Mouse (Mus musculus): ENCODE measurements around the gene Gnb4. TPM values are rescaled to one million over a fixed set of nuclear protein-coding genes. Genes with fewer than 3 reads are reported as not detected.

Gene Gnb4
- polyA plus RNA-seq, 1 experiment from 2014 or later: 31.5 TPM

GRCm38 (mm10) chr3:32644751-32645150 is 28.4 kb upstream of the Gnb4 start:
- Histone ChIP-seq H3K27ac (ENCODE audit: low read depth, low read length) (no peak overlapping the region), H3K9me3 (ENCODE audit: control insufficient read depth) (no peaks in the 10 kb centered on the region), H3K4me1 (replicated peaks; ENCODE audit: control insufficient read depth, insufficient read depth, low read length) (no peaks in the 10 kb centered on the region), H3K9ac (ENCODE audit: low read depth, low read length) (no peak overlapping the region), H3K36me3 (ENCODE audit: control insufficient read depth, insufficient read depth) (no peaks in the 10 kb centered on the region), H3K4me3 (ENCODE audit: low read depth, low read length) (no peak overlapping the region), H3K4me2 (replicated peaks; ENCODE audit: low read depth) (no peak overlapping the region), H3K27me3 (replicated peaks; ENCODE audit: control insufficient read depth, insufficient read depth, low read length) (no peaks in the 10 kb centered on the region)
- ATAC-seq: no peak
- 85% methylated on average over 2 of the region's 2 CpGs for WGBS
- TF ChIP-seq CTCF (IDR thresholded peaks at IDR 0.05; ENCODE audit: low read depth): no peak

GRCm38 (mm10) chr3:32642116-32642515 is 25.7 kb upstream of the Gnb4 start:
- no peak for TF ChIP-seq CTCF (IDR thresholded peaks at IDR 0.05; ENCODE audit: low read depth)
- WGBS: 80% methylated on average over 6 of the region's 6 CpGs
- no peak for ATAC-seq

GRCm38 (mm10) chr3:32638240-32638639 is 21.9 kb upstream of the Gnb4 start:
- Histone ChIP-seq H3K27ac (ENCODE audit: low read depth, low read length) (no peak overlapping the region), H3K9me3 (ENCODE audit: control insufficient read depth) (no peaks in the 10 kb centered on the region), H3K9ac (ENCODE audit: low read depth, low read length) (no peak overlapping the region), H3K27me3 (replicated peaks; ENCODE audit: control insufficient read depth, insufficient read depth, low read length) (no peaks in the 10 kb centered on the region), H3K4me1 (replicated peaks; ENCODE audit: control insufficient read depth, insufficient read depth, low read length) (no peaks in the 10 kb centered on the region; the same call in 1 of the 2 replicates), H3K4me3 (ENCODE audit: low read depth, low read length) (no peak overlapping the region), H3K36me3 (ENCODE audit: control insufficient read depth, insufficient read depth) (no peaks in the 10 kb centered on the region), H3K4me2 (replicated peaks; ENCODE audit: low read depth) (no peak overlapping the region)
- ATAC-seq: no peak
- 44% methylated on average over 8 of the region's 8 CpGs for WGBS
- TF ChIP-seq CTCF (IDR thresholded peaks at IDR 0.05; ENCODE audit: low read depth): no peak

More at GRCm38 (mm10) chr3:32642116-32642515, 25.7 kb upstream of the Gnb4 start:
- H3K27ac ChIP-seq (ENCODE audit: low read depth, low read length): no peak overlapping the region
- H3K4me1 ChIP-seq (replicated peaks; ENCODE audit: control insufficient read depth, insufficient read depth, low read length): no peaks in the 10 kb centered on the region; the same call in 1 of the 2 replicates
- H3K27me3 ChIP-seq (replicated peaks; ENCODE audit: control insufficient read depth, insufficient read depth, low read length): no peaks in the 10 kb centered on the region
- H3K4me3 ChIP-seq (ENCODE audit: low read depth, low read length): no peak overlapping the region
- no peaks in the 10 kb centered on the region for H3K36me3 ChIP-seq (ENCODE audit: control insufficient read depth, insufficient read depth)
- H3K9ac ChIP-seq (ENCODE audit: low read depth, low read length): no peak overlapping the region
- no peak overlapping the region for H3K4me2 ChIP-seq (replicated peaks; ENCODE audit: low read depth)
- H3K9me3 ChIP-seq (ENCODE audit: control insufficient read depth): no peaks in the 10 kb centered on the region

GRCm38 (mm10) chr3:32632760-32633264 is 16.4 kb upstream of the Gnb4 start:
- ATAC-seq: no peak
- H3K4me1 ChIP-seq (replicated peaks; ENCODE audit: control insufficient read depth, insufficient read depth, low read length): no peaks in the 10 kb centered on the region; the same call in 1 of the 2 replicates
- H3K27ac ChIP-seq (ENCODE audit: low read depth, low read length): no peak overlapping the region
- no peaks in the 10 kb centered on the region for H3K9me3 ChIP-seq (ENCODE audit: control insufficient read depth)
- TF ChIP-seq CTCF (IDR thresholded peaks at IDR 0.05; ENCODE audit: low read depth): no peak
- no peak overlapping the region for H3K4me2 ChIP-seq (replicated peaks; ENCODE audit: low read depth)
- H3K4me3 ChIP-seq (ENCODE audit: low read depth, low read length): no peak overlapping the region
- no peaks in the 10 kb centered on the region for H3K36me3 ChIP-seq (ENCODE audit: control insufficient read depth, insufficient read depth)
- no peaks in the 10 kb centered on the region for H3K27me3 ChIP-seq (replicated peaks; ENCODE audit: control insufficient read depth, insufficient read depth, low read length)
- 52% methylated on average over 5 of the region's 5 CpGs for WGBS
- H3K9ac ChIP-seq (ENCODE audit: low read depth, low read length): no peak overlapping the region

- H3K9ac ChIP-seq (ENCODE audit: low read depth, low read length): no peak overlapping the region
- H3K36me3 ChIP-seq (ENCODE audit: control insufficient read depth, insufficient read depth): no peaks in the 10 kb centered on the region
- H3K4me3 ChIP-seq (ENCODE audit: low read depth, low read length): no peak overlapping the region
- no peak overlapping the region for H3K27ac ChIP-seq (ENCODE audit: low read depth, low read length)
- no peak overlapping the region for H3K4me2 ChIP-seq (replicated peaks; ENCODE audit: low read depth)
- 64% methylated on average over 4 of the region's 4 CpGs for WGBS
- no peak for ATAC-seq
- no peak for TF ChIP-seq CTCF (IDR thresholded peaks at IDR 0.05; ENCODE audit: low read depth)
- no peaks in the 10 kb centered on the region for H3K9me3 ChIP-seq (ENCODE audit: control insufficient read depth)
- H3K27me3 ChIP-seq (replicated peaks; ENCODE audit: control insufficient read depth, insufficient read depth, low read length): no peaks in the 10 kb centered on the region
- H3K4me1 ChIP-seq (replicated peaks; ENCODE audit: control insufficient read depth, insufficient read depth, low read length): no peaks in the 10 kb centered on the region
Observed at GRCm38 (mm10) chr3:32630210-32630609, 13.8 kb upstream of the Gnb4 start.

GRCm38 (mm10) chr3:32628141-32628540 is 11.8 kb upstream of the Gnb4 start:
- no peak overlapping the region for H3K4me3 ChIP-seq (ENCODE audit: low read depth, low read length)
- H3K27me3 ChIP-seq (replicated peaks; ENCODE audit: control insufficient read depth, insufficient read depth, low read length): no peaks in the 10 kb centered on the region
- 78% methylated on average over 7 of the region's 7 CpGs for WGBS
- H3K27ac ChIP-seq (ENCODE audit: low read depth, low read length): no peak overlapping the region
- no peak overlapping the region for H3K9ac ChIP-seq (ENCODE audit: low read depth, low read length)
- H3K4me1 ChIP-seq (replicated peaks; ENCODE audit: control insufficient read depth, insufficient read depth, low read length): no peaks in the 10 kb centered on the region
- H3K9me3 ChIP-seq (ENCODE audit: control insufficient read depth): no peaks in the 10 kb centered on the region
- no peak overlapping the region for H3K4me2 ChIP-seq (replicated peaks; ENCODE audit: low read depth)
- ATAC-seq: no peak
- H3K36me3 ChIP-seq (ENCODE audit: control insufficient read depth, insufficient read depth): no peaks in the 10 kb centered on the region
- TF ChIP-seq CTCF (IDR thresholded peaks at IDR 0.05; ENCODE audit: low read depth): no peak

- Histone ChIP-seq H3K27ac (ENCODE audit: low read depth, low read length) (no peak overlapping the region), H3K4me1 (replicated peaks; ENCODE audit: control insufficient read depth, insufficient read depth, low read length) (no peaks in the 10 kb centered on the region), H3K9me3 (ENCODE audit: control insufficient read depth) (no peaks in the 10 kb centered on the region), H3K4me2 (replicated peaks; ENCODE audit: low read depth) (no peak overlapping the region), H3K4me3 (ENCODE audit: low read depth, low read length) (no peak overlapping the region), H3K27me3 (replicated peaks; ENCODE audit: control insufficient read depth, insufficient read depth, low read length) (no peaks in the 10 kb centered on the region), H3K36me3 (ENCODE audit: control insufficient read depth, insufficient read depth) (no peaks in the 10 kb centered on the region), H3K9ac (ENCODE audit: low read depth, low read length) (no peak overlapping the region)
- no peak for TF ChIP-seq CTCF (IDR thresholded peaks at IDR 0.05; ENCODE audit: low read depth)
- WGBS: 84% methylated on average over 3 of the region's 3 CpGs
- ATAC-seq: no peak
Observed at GRCm38 (mm10) chr3:32622106-32622505, 5.7 kb upstream of the Gnb4 start.
